Mouse (Mus musculus) myocyte (in vitro differentiated cells): ENCODE data around the gene 4930407I10Rik. TPM values are rescaled to one million over a fixed set of nuclear protein-coding genes. Genes with fewer than 3 reads are reported as not detected.

Source experiments
- H3K27me3 ChIP-seq: one replicate; pipeline ENCODE4 v1.6.1; 2011; ENCODE audit not compliant: control insufficient read depth, insufficient read depth, insufficient read length
- H3K36me3 ChIP-seq: one replicate; pipeline ENCODE4 v1.6.1; 2011; ENCODE audit not compliant: control insufficient read depth, insufficient read depth
- H3K4me2 ChIP-seq: one replicate; pipeline ENCODE4 v1.6.1; 2011; ENCODE audit warnings: low read depth, control low read depth
- H3K4me3 ChIP-seq: one replicate; pipeline ENCODE4 v1.5.1; 2011; ENCODE audit warnings: mild to moderate bottlenecking, control low read depth, moderate library complexity
- H3K79me2 ChIP-seq: one replicate; pipeline ENCODE4 v1.6.1; 2011; ENCODE audit not compliant: control insufficient read depth, insufficient read depth
- H3ac ChIP-seq: one replicate; pipeline ENCODE4 v1.6.1; 2011; ENCODE audit not compliant: control insufficient read depth, insufficient read length
- CEBPB ChIP-seq: IDR thresholded peaks from 2 replicates; pipeline ENCODE4 v1.6.1; 2011; ENCODE audit warnings: mild to moderate bottlenecking, moderate library complexity; ENCODE audit not compliant: poor library complexity, insufficient read depth, severe bottlenecking
- E2F4 ChIP-seq: IDR thresholded peaks from one replicate; pipeline ENCODE4 v1.6.1; 2011; ENCODE audit warnings: mild to moderate bottlenecking, control low read depth, moderate library complexity; ENCODE audit not compliant: insufficient read depth
- MAX ChIP-seq: IDR thresholded peaks from one replicate; pipeline ENCODE4 v1.6.1; 2011; ENCODE audit warnings: low read depth, mild to moderate bottlenecking, control low read depth
- MYOD1 ChIP-seq, 3 experiments: IDR thresholded peaks; one replicate each; pipeline ENCODE4 v1.6.1; 2011; ENCODE audit warnings: control low read depth in 2 of 3, low read depth in 2 of 3, mild to moderate bottlenecking in 2 of 3, moderate library complexity in 1 of 3; ENCODE audit not compliant: insufficient read length in 2 of 3, control insufficient read depth in 1 of 3
- MYOG ChIP-seq, 3 experiments: IDR thresholded peaks; one replicate each; pipeline ENCODE4 v1.6.1; 2011; ENCODE audit warnings: control low read depth in 2 of 3, low read depth in 2 of 3, mild to moderate bottlenecking in 2 of 3; ENCODE audit not compliant: insufficient read length in 2 of 3, control insufficient read depth in 1 of 3, insufficient read depth in 1 of 3
- POLR2A ChIP-seq: IDR thresholded peaks from one replicate; pipeline ENCODE4 v1.6.1; 2011; ENCODE audit warnings: low read depth, mild to moderate bottlenecking, control low read depth, moderate library complexity; ENCODE audit not compliant: insufficient read length
- POLR2AphosphoS2 ChIP-seq: IDR thresholded peaks from one replicate; pipeline ENCODE4 v1.6.1; 2011; ENCODE audit warnings: low read depth, control low read depth; ENCODE audit not compliant: insufficient read length
- REST ChIP-seq: IDR thresholded peaks from one replicate; pipeline ENCODE4 v1.6.1; 2011; ENCODE audit warnings: mild to moderate bottlenecking, control low read depth, moderate library complexity; ENCODE audit not compliant: insufficient read depth, insufficient read length
- SRF ChIP-seq: IDR thresholded peaks from one replicate; pipeline ENCODE4 v1.6.1; 2011; ENCODE audit warnings: low read depth; ENCODE audit not compliant: control insufficient read depth, insufficient read length
- TCF12 ChIP-seq: IDR thresholded peaks from one replicate; pipeline ENCODE4 v1.6.1; 2011; ENCODE audit warnings: mild to moderate bottlenecking, control low read depth; ENCODE audit not compliant: poor library complexity, insufficient read depth, severe bottlenecking
- TCF3 ChIP-seq: IDR thresholded peaks from one replicate; pipeline ENCODE4 v1.6.1; 2011; ENCODE audit warnings: low read depth, control low read depth; ENCODE audit not compliant: insufficient read length
- USF1 ChIP-seq: IDR thresholded peaks from one replicate; pipeline ENCODE4 v1.6.1; 2011; ENCODE audit warnings: low read depth, mild to moderate bottlenecking, control low read depth, moderate library complexity
- polyA plus RNA-seq: library from polyadenylated mRNA; unstranded; fragments of >200 nt; fragmentation: generic; extraction: Trizol; gene quantifications from one replicate; pipeline ENCODE4 v1.2.1, GENCODE M21; 2012; ENCODE audit warnings: missing spikeins

Gene 4930407I10Rik
- polyA plus RNA-seq, 1 experiment, result not detected

- no peak overlapping the region for H3ac ChIP-seq
- H3K79me2 ChIP-seq, result no peaks in the 10 kb centered on the region
- TF ChIP-seq MAX (no peak), MYOG (IDR thresholded peaks at IDR 0.05; ENCODE audit: control insufficient read depth in 1 of 3, insufficient read depth in 1 of 3, insufficient read length in 2 of 3, low read depth in 2 of 3) (no peak), POLR2AphosphoS2 (no peak), USF1 (no peak), SRF (no peak), TCF12 (no peak), POLR2A (no peak), REST (no peak), TCF3 (no peak), MYOD1 (IDR thresholded peaks at IDR 0.05; ENCODE audit: control insufficient read depth in 1 of 3, insufficient read length in 2 of 3, low read depth in 2 of 3) (no peak), CEBPB (no peak), E2F4 (no peak)
- H3K27me3 ChIP-seq, result peaks cover 66% of the 10 kb centered on the region
- peak overlapping the region; percentile 41 for H3K4me2 ChIP-seq
- no peak overlapping the region for H3K4me3 ChIP-seq
- no peaks in the 10 kb centered on the region for H3K36me3 ChIP-seq
Measured at GRCm38 (mm10) chr15:82063909-82064308, 5.0 kb downstream of the 4930407I10Rik start.

GRCm38 (mm10) chr15:82065511-82065910 is 6.6 kb downstream of the 4930407I10Rik start:
- H3K4me2 ChIP-seq, result no peak overlapping the region
- no peaks in the 10 kb centered on the region for H3K36me3 ChIP-seq
- no peak overlapping the region for H3K4me3 ChIP-seq
- H3K79me2 ChIP-seq, result no peaks in the 10 kb centered on the region
- H3ac ChIP-seq, result no peak overlapping the region
- TF ChIP-seq POLR2AphosphoS2 (no peak), CEBPB (no peak), TCF3 (no peak), REST (no peak), MYOD1 (IDR thresholded peaks at IDR 0.05; ENCODE audit: control insufficient read depth in 1 of 3, insufficient read length in 2 of 3, low read depth in 2 of 3) (no peak), E2F4 (no peak), MYOG (IDR thresholded peaks at IDR 0.05; ENCODE audit: control insufficient read depth in 1 of 3, insufficient read depth in 1 of 3, insufficient read length in 2 of 3, low read depth in 2 of 3) (no peak), MAX (no peak), TCF12 (no peak)
- H3K27me3 ChIP-seq, result peaks cover 60% of the 10 kb centered on the region

- no peaks in the 10 kb centered on the region for H3K36me3 ChIP-seq
- H3K4me3 ChIP-seq, result no peak within 1 kb of the TSS
- no peaks in the 10 kb centered on the region for H3K79me2 ChIP-seq
- no peak within 1 kb of the TSS for H3K4me2 ChIP-seq
- TF ChIP-seq E2F4, result no peak
- TF ChIP-seq POLR2A, result no peak
- TF ChIP-seq SRF, result no peak
- TF ChIP-seq MYOG (IDR thresholded peaks at IDR 0.05; ENCODE audit: control insufficient read depth in 1 of 3, insufficient read depth in 1 of 3, insufficient read length in 2 of 3, low read depth in 2 of 3), result no peak
- TF ChIP-seq MYOD1 (IDR thresholded peaks at IDR 0.05; ENCODE audit: control insufficient read depth in 1 of 3, insufficient read length in 2 of 3, low read depth in 2 of 3), result no peak
- no peak for TF ChIP-seq REST
- no peak for TF ChIP-seq CEBPB
- no peak for TF ChIP-seq TCF3
- TF ChIP-seq USF1, result no peak
- no peak for TF ChIP-seq TCF12
- TF ChIP-seq POLR2AphosphoS2, result no peak
- no peak for TF ChIP-seq MAX
- H3ac ChIP-seq, result no peak within 1 kb of the TSS
- H3K27me3 ChIP-seq, result peaks cover 39% of the 10 kb centered on the region
Measured at GRCm38 (mm10) chr15:82069898-82070297, 10.9 kb downstream of the 4930407I10Rik start, which contains the start of gene Mei1. Mei1 (plus strand) TSS chr15:82069996.

- Histone ChIP-seq H3ac (no peak overlapping the region), H3K36me3 (no peaks in the 10 kb centered on the region), H3K4me2 (no peak overlapping the region), H3K4me3 (no peak overlapping the region), H3K79me2 (no peaks in the 10 kb centered on the region), H3K27me3 (peaks cover 41% of the 10 kb centered on the region)
- TF ChIP-seq MAX, result no peak
- TF ChIP-seq POLR2A, result no peak
- no peak for TF ChIP-seq MYOD1 (IDR thresholded peaks at IDR 0.05; ENCODE audit: control insufficient read depth in 1 of 3, insufficient read length in 2 of 3, low read depth in 2 of 3)
Measured at GRCm38 (mm10) chr15:82071816-82072469, 13.0 kb downstream of the 4930407I10Rik start.

GRCm38 (mm10) chr15:82073490-82073889 is 14.5 kb downstream of the 4930407I10Rik start:
- H3K79me2 ChIP-seq, result no peaks in the 10 kb centered on the region
- no peak for TF ChIP-seq TCF12
- no peak for TF ChIP-seq POLR2A
- no peak for TF ChIP-seq REST
- TF ChIP-seq SRF, result no peak
- no peak for TF ChIP-seq CEBPB
- no peak for TF ChIP-seq MYOD1 (IDR thresholded peaks at IDR 0.05; ENCODE audit: control insufficient read depth in 1 of 3, insufficient read length in 2 of 3, low read depth in 2 of 3)
- TF ChIP-seq POLR2AphosphoS2, result no peak
- no peak for TF ChIP-seq MYOG (IDR thresholded peaks at IDR 0.05; ENCODE audit: control insufficient read depth in 1 of 3, insufficient read depth in 1 of 3, insufficient read length in 2 of 3, low read depth in 2 of 3)
- no peak for TF ChIP-seq MAX
- no peak for TF ChIP-seq TCF3
- TF ChIP-seq E2F4, result no peak
- no peak for TF ChIP-seq USF1
- no peak overlapping the region for H3ac ChIP-seq
- H3K36me3 ChIP-seq, result no peaks in the 10 kb centered on the region
- no peak overlapping the region for H3K4me2 ChIP-seq
- no peak overlapping the region for H3K4me3 ChIP-seq
- H3K27me3 ChIP-seq, result peaks cover 48% of the 10 kb centered on the region
